Mouse (Mus musculus): ENCODE results near the gene Fgfr2. TPM values are rescaled to one million over a fixed set of nuclear protein-coding genes. Genes with fewer than 3 reads are reported as not detected.
A peak's percentile ranks its signal among the peaks of the same experiment; 100 is the strongest.

Gene Fgfr2
- polyA plus RNA-seq, 1 experiment from 2014 or later = 106 TPM

- H3K4me2 ChIP-seq (ENCODE audit: low read depth, low read length) = 0 out of 2 replicates have a peak overlapping the region, but pooled peaks have one; percentile 93
- WGBS = 64% methylated on average over 4 of the region's 4 CpGs
- no peak overlapping the region for H3K4me3 ChIP-seq (ENCODE audit: low read depth, low read length)
- H3K9me3 ChIP-seq (ENCODE audit: control insufficient read depth, low read length) = no peaks in the 10 kb centered on the region
- peaks cover 61% of the 10 kb centered on the region for H3K27me3 ChIP-seq (replicated peaks; ENCODE audit: control insufficient read depth, insufficient read depth, low read length)
- peaks cover 7% of the 10 kb centered on the region; the same call in 1 of the 2 replicates for H3K4me1 ChIP-seq (ENCODE audit: control insufficient read depth, insufficient read depth, low read length)
- no peaks in the 10 kb centered on the region for H3K36me3 ChIP-seq (ENCODE audit: control insufficient read depth, insufficient read depth, low read length)
- DNase-seq (ENCODE audit: low spot score) = no peak
- no peak overlapping the region for H3K9ac ChIP-seq (ENCODE audit: low read depth, low read length)
- ATAC-seq (ENCODE audit: low read depth) = no peak
- H3K27ac ChIP-seq (replicated peaks; ENCODE audit: low read depth, low read length) = no peak overlapping the region
These were observed 2185.1 kb downstream of the Fgfr2 start for GRCm38 (mm10) chr7:130938005-130938404.

GRCm38 (mm10) chr7:130937266-130937841 is 2185.8 kb downstream of the Fgfr2 start:
- peaks cover 7% of the 10 kb centered on the region; the same call in 1 of the 2 replicates for H3K4me1 ChIP-seq (ENCODE audit: control insufficient read depth, insufficient read depth, low read length)
- peak overlapping the region; percentile 93 for H3K4me2 ChIP-seq (ENCODE audit: low read depth, low read length)
- peaks cover 61% of the 10 kb centered on the region for H3K27me3 ChIP-seq (replicated peaks; ENCODE audit: control insufficient read depth, insufficient read depth, low read length)
- 27% methylated on average over 12 of the region's 12 CpGs for WGBS
- no peak for DNase-seq (ENCODE audit: low spot score)
- H3K36me3 ChIP-seq (ENCODE audit: control insufficient read depth, insufficient read depth, low read length) = no peaks in the 10 kb centered on the region
- no peaks in the 10 kb centered on the region for H3K9me3 ChIP-seq (ENCODE audit: control insufficient read depth, low read length)
- no peak overlapping the region for H3K9ac ChIP-seq (ENCODE audit: low read depth, low read length)
- H3K27ac ChIP-seq (replicated peaks; ENCODE audit: low read depth, low read length) = no peak overlapping the region
- H3K4me3 ChIP-seq (ENCODE audit: low read depth, low read length) = peak overlapping the region; percentile 59
- no peak for ATAC-seq (ENCODE audit: low read depth)

GRCm38 (mm10) chr7:130936472-130936951 is 2186.6 kb downstream of the Fgfr2 start:
- H3K9ac ChIP-seq (ENCODE audit: low read depth, low read length) = peak overlapping the region; percentile 63
- no peaks in the 10 kb centered on the region for H3K9me3 ChIP-seq (ENCODE audit: control insufficient read depth, low read length)
- no peak for DNase-seq (ENCODE audit: low spot score)
- 3% methylated on average over 22 of the region's 49 CpGs for WGBS
- no peaks in the 10 kb centered on the region for H3K36me3 ChIP-seq (ENCODE audit: control insufficient read depth, insufficient read depth, low read length)
- no peak overlapping the region for H3K27ac ChIP-seq (replicated peaks; ENCODE audit: low read depth, low read length)
- ATAC-seq (ENCODE audit: low read depth) = 0 out of 2 replicates have a peak, but pooled peaks have one; percentile 30
- peak overlapping the region; percentile 93 for H3K4me2 ChIP-seq (ENCODE audit: low read depth, low read length)
- peak overlapping the region; percentile 59 for H3K4me3 ChIP-seq (ENCODE audit: low read depth, low read length)
- H3K27me3 ChIP-seq (replicated peaks; ENCODE audit: control insufficient read depth, insufficient read depth, low read length) = peaks cover 61% of the 10 kb centered on the region
- H3K4me1 ChIP-seq (ENCODE audit: control insufficient read depth, insufficient read depth, low read length) = peaks cover 7% of the 10 kb centered on the region; the same call in 1 of the 2 replicates

- Histone ChIP-seq H3K4me2 (ENCODE audit: low read depth, low read length) (peak within 1 kb of the TSS; percentile 93), H3K4me3 (ENCODE audit: low read depth, low read length) (peak within 1 kb of the TSS; percentile 59), H3K27ac (replicated peaks; ENCODE audit: low read depth, low read length) (no peak within 1 kb of the TSS), H3K9ac (ENCODE audit: low read depth, low read length) (peak within 1 kb of the TSS; percentile 63), H3K27me3 (replicated peaks; ENCODE audit: control insufficient read depth, insufficient read depth, low read length) (peaks cover 61% of the 10 kb centered on the region), H3K9me3 (ENCODE audit: control insufficient read depth, low read length) (no peaks in the 10 kb centered on the region), H3K4me1 (ENCODE audit: control insufficient read depth, insufficient read depth, low read length) (peaks cover 7% of the 10 kb centered on the region; the same call in 1 of the 2 replicates), H3K36me3 (ENCODE audit: control insufficient read depth, insufficient read depth, low read length) (no peaks in the 10 kb centered on the region)
- WGBS = under 1% methylated on average over 50 of the region's 70 CpGs
- peak; percentile 68 for DNase-seq (ENCODE audit: low spot score)
- peak; percentile 89 for ATAC-seq (ENCODE audit: low read depth)
These were observed 2187.2 kb downstream of the Fgfr2 start, which contains the start of gene Htra1 for GRCm38 (mm10) chr7:130935793-130936471. Htra1 (plus strand) TSS chr7:130936111.

- WGBS = 12% methylated on average over 16 of the region's 16 CpGs
- H3K27ac ChIP-seq (replicated peaks; ENCODE audit: low read depth, low read length) = no peak overlapping the region
- H3K36me3 ChIP-seq (ENCODE audit: control insufficient read depth, insufficient read depth, low read length) = no peaks in the 10 kb centered on the region
- H3K4me2 ChIP-seq (ENCODE audit: low read depth, low read length) = peak overlapping the region; percentile 93
- peaks cover 61% of the 10 kb centered on the region for H3K27me3 ChIP-seq (replicated peaks; ENCODE audit: control insufficient read depth, insufficient read depth, low read length)
- H3K4me3 ChIP-seq (ENCODE audit: low read depth, low read length) = peak overlapping the region; percentile 59
- H3K9ac ChIP-seq (ENCODE audit: low read depth, low read length) = peak overlapping the region; percentile 63; the same call in 1 of the 2 replicates
- no peak for DNase-seq (ENCODE audit: low spot score)
- H3K4me1 ChIP-seq (ENCODE audit: control insufficient read depth, insufficient read depth, low read length) = peaks cover 7% of the 10 kb centered on the region; the same call in 1 of the 2 replicates
- ATAC-seq (ENCODE audit: low read depth) = no peak; the same call in 1 of the 2 replicates
- no peaks in the 10 kb centered on the region for H3K9me3 ChIP-seq (ENCODE audit: control insufficient read depth, low read length)
These were observed 2187.7 kb downstream of the Fgfr2 start for GRCm38 (mm10) chr7:130935421-130935792.

- 86% methylated on average over 4 of the region's 4 CpGs for WGBS
- DNase-seq (ENCODE audit: low spot score) = no peak
- H3K9ac ChIP-seq (ENCODE audit: low read depth, low read length) = no peak overlapping the region
These were observed 2188.5 kb downstream of the Fgfr2 start for GRCm38 (mm10) chr7:130934654-130935053.

GRCm38 (mm10) chr7:130932921-130933320 is 2190.2 kb downstream of the Fgfr2 start:
- Histone ChIP-seq H3K4me1 (ENCODE audit: control insufficient read depth, insufficient read depth, low read length) (peaks cover 7% of the 10 kb centered on the region; the same call in 1 of the 2 replicates), H3K27ac (replicated peaks; ENCODE audit: low read depth, low read length) (no peak overlapping the region), H3K9me3 (ENCODE audit: control insufficient read depth, low read length) (no peaks in the 10 kb centered on the region), H3K36me3 (ENCODE audit: control insufficient read depth, insufficient read depth, low read length) (no peaks in the 10 kb centered on the region), H3K9ac (ENCODE audit: low read depth, low read length) (no peak overlapping the region), H3K4me3 (ENCODE audit: low read depth, low read length) (no peak overlapping the region), H3K4me2 (ENCODE audit: low read depth, low read length) (no peak overlapping the region), H3K27me3 (replicated peaks; ENCODE audit: control insufficient read depth, insufficient read depth, low read length) (peaks cover 49% of the 10 kb centered on the region)
- ATAC-seq (ENCODE audit: low read depth) (no peak), DNase-seq (ENCODE audit: low spot score) (no peak)
- 82% methylated on average over 9 of the region's 9 CpGs for WGBS

More at GRCm38 (mm10) chr7:130934654-130935053, 2188.5 kb downstream of the Fgfr2 start:
- H3K9me3 ChIP-seq (ENCODE audit: control insufficient read depth, low read length) = no peaks in the 10 kb centered on the region
- H3K4me1 ChIP-seq (ENCODE audit: control insufficient read depth, insufficient read depth, low read length) = peaks cover 7% of the 10 kb centered on the region; the same call in 1 of the 2 replicates
- ATAC-seq (ENCODE audit: low read depth) = no peak
- no peak overlapping the region for H3K27ac ChIP-seq (replicated peaks; ENCODE audit: low read depth, low read length)
- peaks cover 61% of the 10 kb centered on the region for H3K27me3 ChIP-seq (replicated peaks; ENCODE audit: control insufficient read depth, insufficient read depth, low read length)
- H3K4me2 ChIP-seq (ENCODE audit: low read depth, low read length) = no peak overlapping the region
- H3K4me3 ChIP-seq (ENCODE audit: low read depth, low read length) = no peak overlapping the region
- no peaks in the 10 kb centered on the region for H3K36me3 ChIP-seq (ENCODE audit: control insufficient read depth, insufficient read depth, low read length)

GRCm38 (mm10) chr7:130930401-130930800 is 2192.7 kb downstream of the Fgfr2 start:
- 68% methylated on average over 3 of the region's 3 CpGs for WGBS
- no peaks in the 10 kb centered on the region for H3K36me3 ChIP-seq (ENCODE audit: control insufficient read depth, insufficient read depth, low read length)
- no peak for ATAC-seq (ENCODE audit: low read depth)

More at GRCm38 (mm10) chr7:130930401-130930800, 2192.7 kb downstream of the Fgfr2 start:
- no peaks in the 10 kb centered on the region for H3K9me3 ChIP-seq (ENCODE audit: control insufficient read depth, low read length)
- no peak overlapping the region for H3K4me2 ChIP-seq (ENCODE audit: low read depth, low read length)
- H3K27ac ChIP-seq (replicated peaks; ENCODE audit: low read depth, low read length) = no peak overlapping the region
- H3K4me1 ChIP-seq (ENCODE audit: control insufficient read depth, insufficient read depth, low read length) = no peaks in the 10 kb centered on the region
- peaks cover 24% of the 10 kb centered on the region for H3K27me3 ChIP-seq (replicated peaks; ENCODE audit: control insufficient read depth, insufficient read depth, low read length)
- DNase-seq (ENCODE audit: low spot score) = no peak
- H3K4me3 ChIP-seq (ENCODE audit: low read depth, low read length) = no peak overlapping the region
- no peak overlapping the region for H3K9ac ChIP-seq (ENCODE audit: low read depth, low read length)
